Mouse (Mus musculus): ENCODE measurements at regions not wholly inside any gene's neighbourhood (a gene's known extent, or its start where the extent isn't known, plus 50 kb on each side); places are given as distances from the start of the nearest gene placed in this dataset.

DNA sequence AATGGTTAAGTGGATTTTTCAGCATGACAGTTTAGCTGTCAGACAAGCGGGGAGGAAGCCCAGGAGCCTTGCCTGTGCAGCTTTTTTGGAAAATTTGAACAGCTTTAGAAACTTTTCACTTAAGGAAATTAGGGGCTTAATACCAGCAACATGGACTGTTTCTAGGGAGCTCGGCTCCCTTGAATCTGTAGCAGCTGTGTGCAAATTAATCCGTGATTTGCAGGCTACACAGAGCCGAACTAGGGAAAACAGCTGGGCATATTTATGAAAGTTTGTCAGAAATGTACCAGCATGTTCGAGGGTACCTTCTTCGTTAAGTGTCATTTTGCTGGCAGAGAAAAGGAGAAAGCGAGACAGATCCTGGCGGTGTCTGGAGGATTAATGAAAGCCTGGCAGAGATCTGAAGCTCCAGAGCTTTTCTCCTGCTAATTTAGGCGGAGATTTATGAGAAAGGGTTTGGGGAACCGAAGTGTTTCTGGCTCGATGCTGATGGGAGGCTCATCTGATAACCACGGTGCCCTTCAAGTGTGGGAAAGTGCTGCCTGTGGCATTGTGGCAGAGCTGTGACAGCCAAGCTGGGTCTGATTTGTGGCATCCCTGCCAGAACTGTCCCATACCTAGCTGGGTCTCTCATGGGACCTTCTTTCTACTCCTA, 370.3 kb downstream of the Galc start:
- no peak for DNase-seq (ENCODE audit: low read depth, low spot score)
- no peak overlapping the region for H3K9ac ChIP-seq (ENCODE audit: insufficient read depth, low read depth, low read length, poor library complexity, severe bottlenecking)
- no peak for TF ChIP-seq MAFK (IDR thresholded peaks at IDR 0.05; ENCODE audit: insufficient read depth, low read depth, low read length)
- TF ChIP-seq HCFC1 (IDR thresholded peaks at IDR 0.05; ENCODE audit: borderline replicate concordance, insufficient read depth, low read length) = no peak
- no peak for TF ChIP-seq ZNF384 (IDR thresholded peaks at IDR 0.05; ENCODE audit: low read depth, low read length)
- TF ChIP-seq ZC3H11A (IDR thresholded peaks at IDR 0.05; ENCODE audit: borderline replicate concordance, low read depth, low read length) = no peak
- no peak for TF ChIP-seq CHD2 (IDR thresholded peaks at IDR 0.05; ENCODE audit: low read depth, low read length)
- in situ Hi-C loops (cut with MboI; ENCODE audit: low sequenced_read_pairs in 2 of 2, unreplicated experiment in 2 of 2) = no loop called here
- H3K4me3 ChIP-seq (ENCODE audit: insufficient read depth in 1 of 2, low read depth in 1 of 2, low read length in 2 of 2, poor library complexity in 1 of 2, severe bottlenecking in 1 of 2) = no peak overlapping the region
- no peaks in the 10 kb centered on the region for H3K36me3 ChIP-seq (ENCODE audit: control insufficient read depth, insufficient read depth, low read length, poor library complexity, severe bottlenecking)
- no peak overlapping the region for H3K27ac ChIP-seq (ENCODE audit: insufficient read depth, low read depth, low read length, poor library complexity, severe bottlenecking)
- no peaks in the 10 kb centered on the region for H3K4me1 ChIP-seq (ENCODE audit: control insufficient read depth in 2 of 2, insufficient read depth in 2 of 2, low read length in 2 of 2, poor library complexity in 1 of 2)
- H3K9me3 ChIP-seq (ENCODE audit: control insufficient read depth, insufficient read depth, low read depth, low read length) = no peaks in the 10 kb centered on the region

DNA sequence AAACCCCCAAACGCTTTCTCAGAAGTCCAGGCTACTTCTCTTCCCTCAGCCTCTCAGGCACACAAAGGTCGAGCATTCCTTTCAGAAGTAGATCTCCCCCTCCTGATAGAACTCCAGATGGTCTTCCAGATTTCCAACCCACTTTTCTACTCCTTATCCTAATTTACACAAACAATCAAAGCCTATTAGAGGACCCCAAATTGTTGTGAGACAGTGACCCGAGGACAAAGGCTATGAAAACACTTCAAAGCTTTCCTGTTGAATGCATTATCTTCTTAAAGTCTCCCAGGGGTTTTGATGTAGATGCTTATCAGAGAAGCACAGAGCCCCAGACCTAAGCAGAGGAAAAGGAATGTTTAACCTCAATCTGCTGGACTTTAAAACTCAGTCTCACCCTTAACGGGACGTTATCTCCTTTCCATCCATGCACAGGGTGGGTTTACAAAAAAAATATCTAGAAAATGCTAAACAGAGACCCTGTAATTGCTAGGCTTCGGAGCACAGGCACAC, 370.9 kb downstream of the Galc start:
- DNase-seq (ENCODE audit: low read depth, low spot score) = no peak
- no peak overlapping the region for H3K4me3 ChIP-seq (ENCODE audit: insufficient read depth in 1 of 2, low read depth in 1 of 2, low read length in 2 of 2, poor library complexity in 1 of 2, severe bottlenecking in 1 of 2)
- no peak overlapping the region for H3K27ac ChIP-seq (ENCODE audit: insufficient read depth, low read depth, low read length, poor library complexity, severe bottlenecking)
- no peaks in the 10 kb centered on the region for H3K4me1 ChIP-seq (ENCODE audit: control insufficient read depth in 2 of 2, insufficient read depth in 2 of 2, low read length in 2 of 2, poor library complexity in 1 of 2)
- H3K9ac ChIP-seq (ENCODE audit: insufficient read depth, low read depth, low read length, poor library complexity, severe bottlenecking) = no peak overlapping the region
- no peaks in the 10 kb centered on the region for H3K9me3 ChIP-seq (ENCODE audit: control insufficient read depth, insufficient read depth, low read depth, low read length)
- TF ChIP-seq MAFK (IDR thresholded peaks at IDR 0.05; ENCODE audit: insufficient read depth, low read depth, low read length) (no peak), ZC3H11A (IDR thresholded peaks at IDR 0.05; ENCODE audit: borderline replicate concordance, low read depth, low read length) (no peak)
- in situ Hi-C loops (cut with MboI; ENCODE audit: low sequenced_read_pairs in 2 of 2, unreplicated experiment in 2 of 2) = no loop called here
- H3K36me3 ChIP-seq (ENCODE audit: control insufficient read depth, insufficient read depth, low read length, poor library complexity, severe bottlenecking) = no peaks in the 10 kb centered on the region

DNA sequence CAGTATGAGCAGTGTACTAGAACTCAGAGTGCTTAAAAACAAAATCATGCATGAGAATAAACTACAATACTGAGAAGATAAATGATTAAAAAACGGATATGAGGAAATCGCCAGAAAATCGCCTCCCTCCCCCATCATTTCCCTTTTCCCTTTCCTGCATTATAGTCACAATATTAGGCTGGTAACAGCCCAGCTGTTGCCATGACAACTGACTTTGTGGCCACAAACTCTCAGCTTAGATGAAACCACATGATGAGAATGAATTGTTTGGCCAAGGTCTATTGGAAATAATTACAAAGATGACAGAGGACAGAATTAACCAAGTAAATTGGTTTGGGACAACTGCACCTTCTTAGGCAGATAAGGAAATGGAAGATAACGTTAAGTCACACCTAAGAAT, 376.8 kb downstream of the Galc start:
- no peak overlapping the region for H3K9ac ChIP-seq (ENCODE audit: insufficient read depth, low read depth, low read length, poor library complexity, severe bottlenecking)
- in situ Hi-C loops (cut with MboI; ENCODE audit: low sequenced_read_pairs in 2 of 2, unreplicated experiment in 2 of 2) = no loop called here
- H3K9me3 ChIP-seq (ENCODE audit: control insufficient read depth, insufficient read depth, low read depth, low read length) = no peaks in the 10 kb centered on the region
- no peaks in the 10 kb centered on the region for H3K36me3 ChIP-seq (ENCODE audit: control insufficient read depth, insufficient read depth, low read length, poor library complexity, severe bottlenecking)
- TF ChIP-seq MAFK (IDR thresholded peaks at IDR 0.05; ENCODE audit: insufficient read depth, low read depth, low read length) = no peak
- no peak for TF ChIP-seq HCFC1 (IDR thresholded peaks at IDR 0.05; ENCODE audit: borderline replicate concordance, insufficient read depth, low read length)
- TF ChIP-seq ZNF384 (IDR thresholded peaks at IDR 0.05; ENCODE audit: low read depth, low read length) = no peak
- TF ChIP-seq ZC3H11A (IDR thresholded peaks at IDR 0.05; ENCODE audit: borderline replicate concordance, low read depth, low read length) = no peak
- TF ChIP-seq CHD2 (IDR thresholded peaks at IDR 0.05; ENCODE audit: low read depth, low read length) = no peak
- no peak for DNase-seq (ENCODE audit: low read depth, low spot score)
- H3K4me1 ChIP-seq (ENCODE audit: control insufficient read depth in 2 of 2, insufficient read depth in 2 of 2, low read length in 2 of 2, poor library complexity in 1 of 2) = no peaks in the 10 kb centered on the region
- H3K27ac ChIP-seq (ENCODE audit: insufficient read depth, low read depth, low read length, poor library complexity, severe bottlenecking) = no peak overlapping the region
- H3K4me3 ChIP-seq (ENCODE audit: insufficient read depth in 1 of 2, low read depth in 1 of 2, low read length in 2 of 2, poor library complexity in 1 of 2, severe bottlenecking in 1 of 2) = no peak overlapping the region

DNA sequence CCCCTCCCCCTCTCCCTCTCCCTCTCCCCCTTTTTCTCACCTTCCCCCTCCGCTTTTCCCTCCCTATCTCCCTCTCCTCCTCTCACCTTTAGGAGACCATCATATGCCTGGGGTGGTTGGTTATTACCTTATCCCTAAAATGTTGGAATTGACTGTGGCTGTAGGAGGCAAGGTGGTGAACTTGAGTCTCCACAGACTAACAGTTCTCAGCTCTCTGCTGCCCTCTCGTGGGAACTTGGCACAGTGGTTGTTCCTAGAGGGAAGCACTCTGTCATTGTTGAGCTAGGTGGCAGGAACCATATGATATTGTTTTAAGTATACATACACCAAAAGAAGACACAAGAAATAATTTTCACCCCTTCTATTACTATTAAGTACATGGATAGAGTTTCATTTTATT, 386.9 kb downstream of the Galc start:
- in situ Hi-C loops (cut with MboI; ENCODE audit: low sequenced_read_pairs in 2 of 2, unreplicated experiment in 2 of 2) = no loop called here

More for the DNA sequence above, 386.9 kb downstream of the Galc start:
- Histone ChIP-seq H3K9me3 (ENCODE audit: control insufficient read depth, insufficient read depth, low read depth, low read length) (no peaks in the 10 kb centered on the region), H3K4me1 (ENCODE audit: control insufficient read depth in 2 of 2, insufficient read depth in 2 of 2, low read length in 2 of 2, poor library complexity in 1 of 2) (no peaks in the 10 kb centered on the region), H3K9ac (ENCODE audit: insufficient read depth, low read depth, low read length, poor library complexity, severe bottlenecking) (no peak overlapping the region), H3K36me3 (ENCODE audit: control insufficient read depth, insufficient read depth, low read length, poor library complexity, severe bottlenecking) (no peaks in the 10 kb centered on the region), H3K27ac (ENCODE audit: insufficient read depth, low read depth, low read length, poor library complexity, severe bottlenecking) (no peak overlapping the region), H3K4me3 (ENCODE audit: insufficient read depth in 1 of 2, low read depth in 1 of 2, low read length in 2 of 2, poor library complexity in 1 of 2, severe bottlenecking in 1 of 2) (no peak overlapping the region)
- peak; percentile 69 for DNase-seq (ENCODE audit: low read depth, low spot score)
- TF ChIP-seq ZNF384 (IDR thresholded peaks at IDR 0.05; ENCODE audit: low read depth, low read length) (no peak), ZC3H11A (IDR thresholded peaks at IDR 0.05; ENCODE audit: borderline replicate concordance, low read depth, low read length) (peak; percentile 92), MAFK (IDR thresholded peaks at IDR 0.05; ENCODE audit: insufficient read depth, low read depth, low read length) (no peak), HCFC1 (IDR thresholded peaks at IDR 0.05; ENCODE audit: borderline replicate concordance, insufficient read depth, low read length) (no peak), CHD2 (IDR thresholded peaks at IDR 0.05; ENCODE audit: low read depth, low read length) (no peak)
